Mouse (Mus musculus) small intestine, adult 2 months (tissue): ENCODE data around the gene Apopt1. TPM values are rescaled to one million over a fixed set of nuclear protein-coding genes. Genes with fewer than 3 reads are reported as not detected.
"Not testable (repeated sequence)": the region's sequence is repeated elsewhere in the genome, so short reads cannot be mapped to it uniquely, and the experiment has no call there.

Experiments used
- H3K27ac ChIP-seq: fragments of 200-500 bp; 2 replicates; pipeline ENCODE4 v1.5.1; 2012; ENCODE audit warnings: low read depth, low read length, control low read depth, inconsistent platforms; ENCODE audit not compliant: insufficient read depth
- H3K27me3 ChIP-seq: fragments of 200-500 bp; 2 replicates; pipeline ENCODE4 v1.6.1; 2012; ENCODE audit warnings: mild to moderate bottlenecking, moderate library complexity, low read length, inconsistent platforms; ENCODE audit not compliant: control insufficient read depth, insufficient read depth
- H3K36me3 ChIP-seq: fragments of 200-500 bp; 2 replicates; pipeline ENCODE4 v1.6.1; 2012; ENCODE audit warnings: mild to moderate bottlenecking, low read length, control low read depth, inconsistent platforms; ENCODE audit not compliant: control insufficient read depth, insufficient read depth
- H3K4me1 ChIP-seq: fragments of 200-500 bp; 2 replicates; pipeline ENCODE4 v1.6.1; 2012; ENCODE audit warnings: low read length, inconsistent platforms, mixed read lengths; ENCODE audit not compliant: control insufficient read depth, insufficient read depth, insufficient read length
- H3K4me3 ChIP-seq: fragments of 200-500 bp; 2 replicates; pipeline ENCODE4 v1.5.1; 2012; ENCODE audit warnings: low read depth, mild to moderate bottlenecking, control low read depth, inconsistent platforms, low read length, moderate library complexity
- CTCF ChIP-seq: fragments of 200-500 bp; IDR thresholded peaks from 2 replicates; pipeline ENCODE4 v1.5.1; 2012; ENCODE audit warnings: low read depth, mild to moderate bottlenecking, control low read depth, inconsistent platforms, low read length, moderate library complexity, mixed read lengths; ENCODE audit not compliant: insufficient replicate concordance, insufficient read length; ENCODE audit errors: extremely low read depth
- POLR2A ChIP-seq: fragments of 200-500 bp; IDR thresholded peaks from 2 replicates; pipeline ENCODE4 v1.6.1; 2012; ENCODE audit warnings: low read depth, mild to moderate bottlenecking, control low read depth, inconsistent platforms, low read length, moderate library complexity
- WGBS: fragments of 180-500 bp; shearing (Covaris S2); methylation state at CpG from one replicate; pipeline ENCODE4 v1.1.7; 2018; 5-methylcytosine and 5-hydroxymethylcytosine counted together
- polyA plus RNA-seq: library from polyadenylated mRNA; depleted of rRNA; stranded (reverse); fragments of >200 nt; gene quantifications from 2 replicates; pipeline ENCODE4 v1.2.3, GENCODE M21; 2012

The Apopt1 gene
- polyA plus RNA-seq, 1 experiment = 16.7 TPM

GRCm38 (mm10) chr12:111710091-111710490, 3.0 kb upstream of the Apopt1 start:
- Histone ChIP-seq H3K27ac (no peak overlapping the region), H3K27me3 (no peaks in the 10 kb centered on the region), H3K4me3 (no peak overlapping the region), H3K4me1 (peaks cover 6% of the 10 kb centered on the region), H3K36me3 (peaks cover 21% of the 10 kb centered on the region)
- TF ChIP-seq CTCF (no peak), POLR2A (no peak)
- 71% methylated on average over 10 of the region's 10 CpGs for WGBS

GRCm38 (mm10) chr12:111712476-111712875, 585 bp upstream of the Apopt1 start:
- Histone ChIP-seq H3K36me3 (peaks cover 21% of the 10 kb centered on the region), H3K4me1 (peaks cover 6% of the 10 kb centered on the region; the same call in 1 of the 2 replicates), H3K27ac (peak overlapping the region; percentile 18; the same call in 1 of the 2 replicates), H3K27me3 (no peaks in the 10 kb centered on the region), H3K4me3 (peak overlapping the region; percentile 90)
- TF ChIP-seq POLR2A (no peak), CTCF (no peak)
- under 1% methylated on average over 33 of the region's 33 CpGs for WGBS

- not testable (repeated sequence) for H3K4me3 ChIP-seq, H3K27ac ChIP-seq, H3K27me3 ChIP-seq, H3K4me1 ChIP-seq
- WGBS = 43% methylated on average over 6 of the region's 6 CpGs
- peaks cover 13% of the 10 kb centered on the region for H3K36me3 ChIP-seq
These were observed 819 bp downstream of the Apopt1 start for GRCm38 (mm10) chr12:111713880-111714279.

- TF ChIP-seq CTCF (no peak), POLR2A (no peak)
- no peaks in the 10 kb centered on the region for H3K36me3 ChIP-seq
- over 99% methylated on average over 7 of the region's 7 CpGs for WGBS
These were observed 3.4 kb downstream of the Apopt1 start for GRCm38 (mm10) chr12:111716505-111716904.

GRCm38 (mm10) chr12:111718656-111719055, 5.6 kb downstream of the Apopt1 start:
- no peaks in the 10 kb centered on the region for H3K4me1 ChIP-seq
- H3K27me3 ChIP-seq = no peaks in the 10 kb centered on the region
- H3K27ac ChIP-seq = no peak overlapping the region
- H3K4me3 ChIP-seq = no peak overlapping the region
- WGBS = 73% methylated on average over 8 of the region's 8 CpGs
- TF ChIP-seq CTCF (no peak), POLR2A (no peak)
- H3K36me3 ChIP-seq = peaks cover 4% of the 10 kb centered on the region; the same call in 1 of the 2 replicates

More at GRCm38 (mm10) chr12:111716505-111716904, 3.4 kb downstream of the Apopt1 start:
- no peaks in the 10 kb centered on the region for H3K27me3 ChIP-seq
- peaks cover 6% of the 10 kb centered on the region; the same call in 1 of the 2 replicates for H3K4me1 ChIP-seq
- H3K4me3 ChIP-seq = no peak overlapping the region
- no peak overlapping the region for H3K27ac ChIP-seq

- Histone ChIP-seq H3K4me3 (no peak overlapping the region), H3K27ac (no peak overlapping the region), H3K27me3 (no peaks in the 10 kb centered on the region), H3K4me1 (no peaks in the 10 kb centered on the region), H3K36me3 (peaks cover 10% of the 10 kb centered on the region)
- 86% methylated on average over 4 of the region's 4 CpGs for WGBS
- TF ChIP-seq POLR2A (no peak), CTCF (no peak)
These were observed 7.2 kb downstream of the Apopt1 start for GRCm38 (mm10) chr12:111720222-111720621.

- H3K27ac ChIP-seq = no peak overlapping the region
- H3K36me3 ChIP-seq = peaks cover 17% of the 10 kb centered on the region
- H3K4me1 ChIP-seq = no peaks in the 10 kb centered on the region
- WGBS = 75% methylated on average over 9 of the region's 9 CpGs
- no peak overlapping the region for H3K4me3 ChIP-seq
- H3K27me3 ChIP-seq = no peaks in the 10 kb centered on the region
- TF ChIP-seq POLR2A (no peak), CTCF (peak; percentile 43; the same call in 1 of the 2 replicates)
These were observed 9.6 kb downstream of the Apopt1 start for GRCm38 (mm10) chr12:111722654-111723053.
